Mouse (Mus musculus): Measurements from ENCODE around the gene Clpx. TPM values are rescaled to one million over a fixed set of nuclear protein-coding genes. Genes with fewer than 3 reads are reported as not detected.

The Clpx gene
- total RNA-seq, 1 experiment: 24.1 TPM

GRCm38 (mm10) chr9:65289988-65290387, 4.1 kb upstream of the Clpx start:
- Histone ChIP-seq H3K9ac (ENCODE audit: insufficient read depth, low read depth, low read length, poor library complexity, severe bottlenecking) (no peak overlapping the region), H3K4me3 (ENCODE audit: insufficient read depth in 1 of 2, low read depth in 1 of 2, low read length in 2 of 2, poor library complexity in 1 of 2, severe bottlenecking in 1 of 2) (no peak overlapping the region), H3K4me1 (ENCODE audit: control insufficient read depth in 2 of 2, insufficient read depth in 2 of 2, low read length in 2 of 2, poor library complexity in 1 of 2) (peaks cover 0 to 2% of the 10 kb centered on the region in 2 experiments; a peak in 1 of 4 replicates), H3K27ac (ENCODE audit: insufficient read depth, low read depth, low read length, poor library complexity, severe bottlenecking) (no peak overlapping the region), H3K9me3 (ENCODE audit: control insufficient read depth, insufficient read depth, low read depth, low read length) (no peaks in the 10 kb centered on the region), H3K36me3 (ENCODE audit: control insufficient read depth, insufficient read depth, low read length, poor library complexity, severe bottlenecking) (no peaks in the 10 kb centered on the region)
- DNase-seq (ENCODE audit: low read depth, low spot score): no peak
- no peak for TF ChIP-seq MAFK (IDR thresholded peaks at IDR 0.05; ENCODE audit: insufficient read depth, low read depth, low read length)
- no peak for TF ChIP-seq ZNF384 (IDR thresholded peaks at IDR 0.05; ENCODE audit: low read depth, low read length)
- TF ChIP-seq ZC3H11A (IDR thresholded peaks at IDR 0.05; ENCODE audit: borderline replicate concordance, low read depth, low read length): no peak
- no peak for TF ChIP-seq CHD2 (IDR thresholded peaks at IDR 0.05; ENCODE audit: low read depth, low read length)
- no peak for TF ChIP-seq HCFC1 (IDR thresholded peaks at IDR 0.05; ENCODE audit: borderline replicate concordance, insufficient read depth, low read length)
- in situ Hi-C loops (cut with MboI; ENCODE audit: low sequenced_read_pairs in 2 of 2, unreplicated experiment in 2 of 2): no loop called here

- no peak for DNase-seq (ENCODE audit: low read depth, low spot score)
- Histone ChIP-seq H3K36me3 (ENCODE audit: control insufficient read depth, insufficient read depth, low read length, poor library complexity, severe bottlenecking) (no peaks in the 10 kb centered on the region), H3K9ac (ENCODE audit: insufficient read depth, low read depth, low read length, poor library complexity, severe bottlenecking) (no peak overlapping the region), H3K4me3 (ENCODE audit: insufficient read depth in 1 of 2, low read depth in 1 of 2, low read length in 2 of 2, poor library complexity in 1 of 2, severe bottlenecking in 1 of 2) (no peak overlapping the region), H3K9me3 (ENCODE audit: control insufficient read depth, insufficient read depth, low read depth, low read length) (no peaks in the 10 kb centered on the region), H3K27ac (ENCODE audit: insufficient read depth, low read depth, low read length, poor library complexity, severe bottlenecking) (no peak overlapping the region), H3K4me1 (ENCODE audit: control insufficient read depth in 2 of 2, insufficient read depth in 2 of 2, low read length in 2 of 2, poor library complexity in 1 of 2) (peaks cover 0 to 2% of the 10 kb centered on the region in 2 experiments; a peak in 1 of 4 replicates)
- in situ Hi-C loops (cut with MboI; ENCODE audit: low sequenced_read_pairs in 2 of 2, unreplicated experiment in 2 of 2): no loop called here
- TF ChIP-seq ZC3H11A (IDR thresholded peaks at IDR 0.05; ENCODE audit: borderline replicate concordance, low read depth, low read length) (no peak), CHD2 (IDR thresholded peaks at IDR 0.05; ENCODE audit: low read depth, low read length) (no peak), ZNF384 (IDR thresholded peaks at IDR 0.05; ENCODE audit: low read depth, low read length) (no peak), HCFC1 (IDR thresholded peaks at IDR 0.05; ENCODE audit: borderline replicate concordance, insufficient read depth, low read length) (no peak), MAFK (IDR thresholded peaks at IDR 0.05; ENCODE audit: insufficient read depth, low read depth, low read length) (no peak)
Measured at GRCm38 (mm10) chr9:65292421-65292820, 1.6 kb upstream of the Clpx start.

- H3K27ac ChIP-seq (ENCODE audit: insufficient read depth, low read depth, low read length, poor library complexity, severe bottlenecking): no peak overlapping the region
- H3K9me3 ChIP-seq (ENCODE audit: control insufficient read depth, insufficient read depth, low read depth, low read length): no peaks in the 10 kb centered on the region
- in situ Hi-C loops (cut with MboI; ENCODE audit: low sequenced_read_pairs in 2 of 2, unreplicated experiment in 2 of 2): no loop called here
- peak overlapping the region; percentile 91 for H3K9ac ChIP-seq (ENCODE audit: insufficient read depth, low read depth, low read length, poor library complexity, severe bottlenecking)
- no peak for TF ChIP-seq HCFC1 (IDR thresholded peaks at IDR 0.05; ENCODE audit: borderline replicate concordance, insufficient read depth, low read length)
- TF ChIP-seq ZC3H11A (IDR thresholded peaks at IDR 0.05; ENCODE audit: borderline replicate concordance, low read depth, low read length): no peak
- no peak for TF ChIP-seq ZNF384 (IDR thresholded peaks at IDR 0.05; ENCODE audit: low read depth, low read length)
- TF ChIP-seq MAFK (IDR thresholded peaks at IDR 0.05; ENCODE audit: insufficient read depth, low read depth, low read length): no peak
- TF ChIP-seq CHD2 (IDR thresholded peaks at IDR 0.05; ENCODE audit: low read depth, low read length): no peak
- no peak for DNase-seq (ENCODE audit: low read depth, low spot score)
- peaks cover 0 to 2% of the 10 kb centered on the region in 2 experiments; a peak in 1 of 4 replicates for H3K4me1 ChIP-seq (ENCODE audit: control insufficient read depth in 2 of 2, insufficient read depth in 2 of 2, low read length in 2 of 2, poor library complexity in 1 of 2)
- H3K36me3 ChIP-seq (ENCODE audit: control insufficient read depth, insufficient read depth, low read length, poor library complexity, severe bottlenecking): no peaks in the 10 kb centered on the region
- peak overlapping the region; percentile 74 to 86 for H3K4me3 ChIP-seq (ENCODE audit: insufficient read depth in 1 of 2, low read depth in 1 of 2, low read length in 2 of 2, poor library complexity in 1 of 2, severe bottlenecking in 1 of 2)
Measured at GRCm38 (mm10) chr9:65293119-65293518, 941 bp upstream of the Clpx start.

- in situ Hi-C loops (cut with MboI; ENCODE audit: low sequenced_read_pairs in 2 of 2, unreplicated experiment in 2 of 2): no loop called here
- Histone ChIP-seq H3K4me3 (ENCODE audit: insufficient read depth in 1 of 2, low read depth in 1 of 2, low read length in 2 of 2, poor library complexity in 1 of 2, severe bottlenecking in 1 of 2) (peak overlapping the region; percentile 74 to 86), H3K9ac (ENCODE audit: insufficient read depth, low read depth, low read length, poor library complexity, severe bottlenecking) (peak overlapping the region; percentile 91), H3K4me1 (ENCODE audit: control insufficient read depth in 2 of 2, insufficient read depth in 2 of 2, low read length in 2 of 2, poor library complexity in 1 of 2) (peaks cover 0 to 2% of the 10 kb centered on the region in 2 experiments; a peak in 1 of 4 replicates), H3K9me3 (ENCODE audit: control insufficient read depth, insufficient read depth, low read depth, low read length) (no peaks in the 10 kb centered on the region), H3K36me3 (ENCODE audit: control insufficient read depth, insufficient read depth, low read length, poor library complexity, severe bottlenecking) (no peaks in the 10 kb centered on the region), H3K27ac (ENCODE audit: insufficient read depth, low read depth, low read length, poor library complexity, severe bottlenecking) (no peak overlapping the region; the same call in 1 of the 2 replicates)
- TF ChIP-seq ZNF384 (IDR thresholded peaks at IDR 0.05; ENCODE audit: low read depth, low read length): no peak
- TF ChIP-seq HCFC1 (IDR thresholded peaks at IDR 0.05; ENCODE audit: borderline replicate concordance, insufficient read depth, low read length): no peak
- TF ChIP-seq MAFK (IDR thresholded peaks at IDR 0.05; ENCODE audit: insufficient read depth, low read depth, low read length): 0 out of 2 replicates have a peak, but pooled peaks have one; percentile 7
- DNase-seq (ENCODE audit: low read depth, low spot score): no peak
Measured at GRCm38 (mm10) chr9:65293580-65293972, 484 bp upstream of the Clpx start.

Data from ES-E14 (cell line).